Mouse (Mus musculus): ENCODE results near the gene Cfap43.

Cfap43 gene

DNA sequence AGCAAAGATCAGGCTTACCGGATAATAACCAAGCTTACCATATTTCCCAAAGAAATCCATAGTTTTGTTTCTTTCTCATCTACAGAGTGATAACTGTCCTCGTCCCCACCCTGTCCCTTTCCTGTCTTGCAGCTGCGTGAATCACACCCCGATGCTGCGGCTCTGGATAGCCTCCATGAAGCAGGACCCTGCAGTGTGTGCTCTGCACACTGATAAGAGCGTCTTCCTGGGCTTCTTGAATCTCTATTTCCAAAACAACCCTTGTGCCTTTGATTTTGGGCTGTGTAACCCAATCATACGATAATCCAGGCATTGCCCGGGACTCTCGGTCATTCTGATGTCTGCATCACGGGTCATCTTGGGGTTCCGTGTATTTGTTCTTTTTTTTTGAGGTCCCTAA lies 33.2 kb downstream of the Cfap43 start:
- DNase-seq (ENCODE audit: low read depth, low spot score) = no peak

GRCm38 (mm10) chr19:47885191-47885743 lies 33.8 kb downstream of the Cfap43 start:
- DNase-seq (ENCODE audit: low read depth, low spot score) = no peak

GRCm38 (mm10) chr19:47884296-47885085 lies 34.6 kb downstream of the Cfap43 start:
- DNase-seq (ENCODE audit: low read depth, low spot score) = no peak

- DNase-seq (ENCODE audit: low read depth, low spot score) = no peak
Observed at GRCm38 (mm10) chr19:47882882-47883254, 36.2 kb downstream of the Cfap43 start.

DNA sequence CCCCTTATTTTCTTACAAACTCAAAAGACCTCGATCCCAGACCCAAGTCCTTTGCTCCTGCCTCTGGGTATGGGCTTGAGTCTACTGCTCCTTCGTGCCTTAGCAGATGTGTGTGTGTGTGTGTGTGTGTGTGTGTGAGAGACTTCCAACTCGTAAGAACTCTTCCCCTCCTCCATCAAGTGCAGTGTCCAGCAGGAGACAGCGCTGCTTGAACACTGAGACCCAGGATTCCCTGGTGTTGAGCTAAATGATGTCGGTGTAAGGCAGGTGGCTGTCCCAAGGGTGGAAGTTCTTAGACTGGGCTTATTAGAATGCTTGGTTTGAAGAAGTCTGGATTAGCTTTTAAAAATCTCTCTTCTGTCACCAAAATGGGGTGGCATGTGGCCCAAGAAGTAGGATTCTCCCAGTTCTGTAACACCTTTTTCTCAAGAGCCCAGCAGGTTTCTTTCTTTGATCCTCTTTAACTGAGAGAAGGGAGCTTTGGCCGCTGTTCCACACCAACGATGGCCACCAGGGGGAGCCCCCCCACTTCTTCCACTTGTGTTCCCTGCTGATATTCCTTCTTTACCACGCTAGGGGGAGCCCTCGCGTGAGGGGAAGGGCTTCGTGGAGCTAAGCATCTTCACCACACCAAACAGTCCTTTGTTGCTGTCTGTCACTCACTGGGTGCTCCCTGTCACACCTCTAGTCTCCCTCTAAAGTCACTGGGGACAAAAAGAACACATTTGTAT lies 36.8 kb downstream of the Cfap43 start:
- peak; percentile 85 for DNase-seq (ENCODE audit: low read depth, low spot score)

DNA sequence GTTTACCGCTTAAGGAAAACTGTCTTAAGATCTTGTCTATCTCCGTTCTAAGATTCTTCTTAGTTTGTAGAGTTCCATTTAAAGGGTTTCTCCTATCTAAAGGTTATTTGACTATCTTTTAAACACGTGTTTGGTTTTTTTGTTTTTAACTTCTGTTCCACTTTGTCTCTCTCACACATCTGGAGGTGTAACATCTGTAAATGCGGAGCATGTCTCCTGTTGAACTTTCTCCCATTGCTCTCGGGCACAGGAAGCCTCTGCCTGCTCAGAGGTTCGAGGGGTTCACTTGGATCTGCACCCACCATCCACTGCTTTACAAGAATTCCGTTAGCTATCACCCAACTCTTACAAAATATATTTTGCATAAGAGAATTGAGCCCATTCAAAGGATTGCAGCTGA lies 37.5 kb downstream of the Cfap43 start:
- no peak for DNase-seq (ENCODE audit: low read depth, low spot score)

DNA sequence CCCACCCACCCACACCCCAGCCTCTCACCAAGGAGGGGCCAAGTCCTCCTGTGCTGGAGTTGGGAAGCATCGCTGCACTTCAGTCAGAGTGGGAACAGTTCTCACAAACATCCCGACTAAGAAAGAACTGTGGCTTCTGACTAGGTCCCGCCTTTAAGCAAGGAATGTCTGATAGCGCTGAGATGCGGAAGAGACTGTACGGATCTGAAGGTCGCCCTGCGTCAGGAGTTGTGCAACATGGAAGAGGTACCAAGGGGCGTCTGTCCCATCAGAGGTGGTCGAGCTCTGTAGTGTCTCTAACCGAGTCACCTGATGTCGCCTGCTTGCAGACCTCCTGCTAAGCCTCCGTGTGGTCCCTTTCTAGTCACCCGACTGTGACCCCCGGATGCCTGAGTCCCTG lies 42.8 kb downstream of the Cfap43 start:
- no peak for DNase-seq (ENCODE audit: low read depth, low spot score)

GRCm38 (mm10) chr19:47871515-47871914 lies 47.6 kb downstream of the Cfap43 start:
- peak; percentile 56 for DNase-seq (ENCODE audit: low read depth, low spot score)

- no peak for DNase-seq (ENCODE audit: low read depth, low spot score)
Observed at GRCm38 (mm10) chr19:47870102-47870666, 48.9 kb downstream of the Cfap43 start.

DNA sequence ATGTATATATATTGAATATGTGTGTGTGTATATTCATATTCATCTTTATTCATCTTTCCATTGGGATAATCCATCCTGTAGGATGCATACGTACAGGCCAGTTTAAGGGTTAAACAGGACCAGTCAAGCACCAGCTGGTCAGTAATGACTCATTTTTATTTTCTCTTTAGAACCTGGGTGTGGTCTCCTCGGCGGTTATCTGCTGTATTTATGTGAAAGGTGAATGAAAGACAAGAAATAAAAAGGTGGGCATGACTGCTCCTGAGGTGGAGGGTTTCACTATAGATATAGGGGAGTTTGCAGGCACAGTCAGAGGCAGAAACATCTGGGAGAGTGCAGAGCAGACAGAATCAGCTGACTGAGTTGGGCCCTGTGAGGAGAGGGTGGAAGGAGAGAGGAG lies 49.6 kb downstream of the Cfap43 start:
- DNase-seq (ENCODE audit: low read depth, low spot score) = no peak

DNA sequence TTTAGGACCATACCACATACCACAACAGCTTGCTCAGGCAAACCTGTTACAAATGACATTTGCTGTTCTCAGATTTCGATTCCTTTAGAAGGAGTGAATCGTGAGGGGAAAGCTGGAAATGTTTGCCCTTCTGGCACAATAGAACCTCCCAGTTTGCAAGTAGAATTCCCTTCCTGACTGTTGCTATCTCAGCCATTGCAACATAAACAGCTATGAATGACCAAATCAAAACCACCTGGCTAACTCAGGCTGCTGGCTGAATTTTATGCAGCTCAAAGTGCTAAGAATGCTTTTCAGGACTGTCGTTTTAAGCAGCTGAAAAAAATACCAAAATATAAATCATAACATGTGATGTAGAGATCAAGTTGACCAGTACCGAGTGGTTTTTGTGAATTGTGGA lies 50.1 kb downstream of the Cfap43 start:
- DNase-seq (ENCODE audit: low read depth, low spot score) = no peak

DNA sequence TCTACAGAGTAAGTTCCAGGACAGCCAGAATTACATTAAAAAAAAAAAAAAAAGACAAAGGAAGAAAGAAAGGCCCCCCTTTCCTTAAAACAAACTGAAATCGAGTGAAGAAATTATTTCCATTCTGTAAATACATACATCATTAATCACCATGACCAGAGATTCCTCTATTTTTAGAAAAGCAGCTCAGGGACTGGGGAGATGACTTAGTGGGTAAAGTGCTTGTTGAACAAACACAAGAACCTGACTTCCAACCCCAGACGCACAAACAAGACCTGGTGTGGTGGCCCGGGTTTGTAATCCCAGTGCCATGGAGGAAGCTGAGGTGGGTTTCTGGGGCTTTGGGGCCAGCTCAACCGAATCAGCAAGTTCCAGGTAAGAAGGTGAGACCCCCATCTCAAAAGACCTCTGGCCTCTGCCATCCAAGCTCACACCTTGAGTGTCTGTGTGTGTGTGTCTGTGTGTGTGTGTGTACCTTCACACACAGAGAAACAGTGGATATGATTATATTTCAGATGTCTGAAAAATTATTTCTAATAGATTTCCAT lies 51.4 kb downstream of the Cfap43 start:
- DNase-seq (ENCODE audit: low read depth, low spot score) = no peak

DNA sequence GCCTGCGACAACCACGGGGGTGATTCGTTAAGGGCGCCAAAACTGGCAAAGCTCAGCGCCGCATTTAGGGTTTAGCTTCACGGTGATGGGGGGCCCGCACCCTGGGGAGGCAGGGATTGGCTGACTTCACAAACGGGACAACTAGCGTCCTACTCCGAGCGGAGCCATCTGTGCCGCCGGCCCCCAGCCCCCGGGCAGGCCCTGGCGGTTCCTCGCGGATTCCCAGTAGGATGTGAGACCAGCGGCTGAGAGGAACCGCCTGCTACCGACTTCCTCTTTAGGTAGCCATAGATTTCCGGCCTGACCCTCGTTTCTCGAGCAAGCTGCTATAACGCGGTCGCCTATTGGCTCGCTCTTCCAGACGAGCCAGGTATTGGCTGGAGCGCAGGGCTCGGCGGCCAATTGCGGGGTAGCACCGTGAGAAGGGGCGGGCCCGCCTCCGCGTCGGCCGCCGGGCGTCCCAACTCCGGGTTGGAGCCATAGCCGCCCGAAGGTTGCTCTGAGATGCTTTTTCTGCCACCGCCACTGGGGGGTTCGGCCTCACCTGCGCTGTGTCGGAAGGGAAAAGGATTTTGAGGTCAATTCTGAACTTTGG lies 53.6 kb downstream of the Cfap43 start, which contains the start of gene Gsto2:
Gene Gsto2, plus strand, starts transcription at position 182 of the 595 bp plus-strand sequence.
- DNase-seq (ENCODE audit: low read depth, low spot score) = peak; percentile 95

DNA sequence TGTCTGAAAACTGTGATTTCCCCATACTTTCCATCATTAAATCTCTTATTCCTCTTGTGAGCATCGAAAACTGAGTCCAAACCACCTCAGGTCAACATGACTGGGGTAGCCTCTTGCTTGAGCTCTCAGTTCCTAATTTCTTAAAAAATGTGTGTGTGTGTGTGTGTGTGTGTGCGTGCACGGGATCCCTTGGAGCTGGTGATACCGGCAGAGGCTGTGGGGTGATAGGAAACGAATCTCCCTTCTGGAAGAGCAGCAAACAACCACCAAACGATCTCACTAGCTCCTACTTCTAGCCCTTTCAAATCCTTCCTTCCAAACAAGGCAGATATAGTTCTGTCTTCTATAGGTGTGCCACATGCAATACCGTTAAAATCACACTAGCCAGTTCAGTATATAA lies 54.4 kb downstream of the Cfap43 start:
- no peak for DNase-seq (ENCODE audit: low read depth, low spot score)

- no peak for DNase-seq (ENCODE audit: low read depth, low spot score)
Observed at GRCm38 (mm10) chr19:47864051-47864450, 55.0 kb downstream of the Cfap43 start.

- no peak for DNase-seq (ENCODE audit: low read depth, low spot score)
Observed at GRCm38 (mm10) chr19:47862581-47862980, 56.5 kb downstream of the Cfap43 start.

DNA sequence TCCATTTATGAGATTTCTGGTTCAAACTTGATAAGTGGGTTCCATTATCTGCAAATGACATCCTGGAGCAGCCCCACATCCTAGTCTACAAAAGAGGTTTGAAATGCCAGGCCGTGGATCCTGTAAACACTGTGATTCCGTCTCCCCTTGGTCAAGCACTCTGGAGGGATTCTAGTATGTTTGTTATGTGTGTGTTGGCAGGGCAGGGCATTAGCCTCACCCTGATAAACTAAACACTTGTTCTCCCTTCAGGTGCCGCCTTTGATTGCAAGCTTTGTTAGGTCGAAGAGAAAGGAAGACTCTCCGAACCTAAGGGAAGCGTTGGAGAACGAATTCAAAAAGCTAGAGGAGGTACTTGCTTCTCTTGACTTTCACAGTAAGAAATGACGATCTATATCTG lies 59.9 kb downstream of the Cfap43 start:
- DNase-seq (ENCODE audit: low read depth, low spot score) = no peak

DNA sequence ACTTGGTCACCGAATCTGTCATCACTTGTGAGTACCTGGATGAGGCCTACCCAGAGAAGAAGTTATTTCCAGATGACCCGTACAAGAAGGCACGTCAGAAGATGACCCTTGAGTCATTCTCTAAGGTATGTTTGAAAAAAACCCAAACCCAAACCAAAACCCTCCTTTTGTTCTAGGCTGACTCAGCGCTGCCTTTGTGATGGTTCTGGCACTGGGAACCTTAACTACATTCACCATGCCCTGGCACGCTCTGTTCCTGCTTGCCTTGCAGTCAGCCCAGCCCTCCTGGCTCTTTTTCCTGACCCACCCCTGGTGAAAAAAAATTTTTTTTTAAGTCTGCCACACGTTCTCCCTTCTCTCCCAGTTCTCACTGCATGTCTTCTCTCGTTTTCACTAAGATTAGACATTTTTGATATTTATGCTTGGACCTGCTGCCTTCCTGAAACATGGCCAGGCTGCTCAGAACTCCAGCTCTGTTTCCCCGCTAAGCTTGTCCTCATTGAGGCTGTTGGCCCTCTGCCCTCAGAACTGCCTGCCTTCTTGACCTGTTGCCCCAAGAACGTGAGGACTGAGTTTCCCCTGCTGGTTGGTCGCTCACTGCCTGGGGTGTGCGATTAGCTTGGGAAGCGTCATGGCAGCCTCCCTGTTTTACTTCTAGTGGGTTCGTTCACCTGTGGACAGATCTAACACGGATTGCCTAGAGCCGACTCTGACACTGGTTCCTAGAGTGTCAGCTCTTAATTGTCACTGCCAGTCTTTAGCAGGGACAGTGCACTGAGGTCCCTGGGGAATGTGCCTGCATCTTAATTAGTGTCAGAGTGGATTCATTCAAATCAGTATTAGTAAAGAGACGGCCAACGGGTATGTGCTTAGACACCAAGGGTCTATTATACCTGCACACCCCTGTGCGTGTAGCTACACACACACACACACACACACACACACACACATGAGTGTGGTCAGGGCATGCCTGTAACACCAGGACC lies 60.8 kb downstream of the Cfap43 start:
- no peak for DNase-seq (ENCODE audit: low read depth, low spot score)

DNA sequence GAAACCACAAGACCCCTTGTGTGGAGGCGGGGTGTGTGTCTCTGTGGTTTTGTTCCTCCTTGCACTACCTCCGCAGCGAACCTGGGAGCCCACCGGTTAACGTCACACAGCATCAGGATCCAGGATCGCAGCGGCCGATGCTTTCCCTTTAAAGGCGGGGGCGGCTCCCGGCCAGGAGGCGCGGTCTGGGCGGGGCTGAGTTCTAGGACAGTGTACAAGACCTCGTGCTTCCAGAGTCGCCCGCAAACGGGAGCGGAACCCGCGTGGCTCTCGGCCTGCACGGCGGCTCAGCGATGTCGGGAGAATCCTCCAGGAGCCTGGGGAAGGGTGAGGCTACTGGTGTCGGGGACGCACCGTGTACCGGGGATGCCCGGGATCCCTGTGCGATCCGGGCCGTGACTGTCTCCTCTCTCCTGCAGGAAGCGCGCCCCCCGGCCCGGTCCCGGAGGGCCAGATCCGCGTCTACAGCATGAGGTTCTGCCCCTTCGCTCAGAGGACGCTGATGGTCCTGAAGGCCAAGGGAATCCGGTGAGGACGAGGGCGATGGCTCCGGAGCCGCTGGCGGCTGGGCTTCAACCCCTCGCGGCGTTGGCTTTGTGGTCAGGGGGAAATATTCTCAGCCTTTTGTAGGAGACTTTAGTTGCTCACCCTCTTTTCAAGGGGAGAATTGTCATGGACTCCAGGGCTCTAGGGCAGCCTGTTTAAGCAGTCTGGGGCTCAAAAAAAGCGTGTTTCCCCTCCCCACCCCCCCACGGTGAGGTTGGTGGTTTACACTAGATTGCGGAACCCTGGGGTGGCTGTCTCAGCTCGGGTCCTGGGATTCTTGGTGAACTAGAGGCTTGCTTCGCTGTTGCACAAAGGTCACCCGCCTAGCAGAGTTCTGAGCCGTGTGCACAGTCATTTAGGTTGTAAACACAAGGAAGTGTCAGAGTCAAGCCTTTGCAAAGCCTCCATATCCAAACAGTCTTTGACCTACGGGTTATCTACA lies 64.0 kb downstream of the Cfap43 start, which contains the start of gene Gsto1:
Gene Gsto1, plus strand, starts transcription at position 175 of the 988 bp plus-strand sequence.
- peak; percentile 87 for DNase-seq (ENCODE audit: low read depth, low spot score)
